Mouse (Mus musculus): ENCODE measurements around the gene Tnr.

GRCm38 (mm10) chr1:159704925-159705324 is 181.4 kb downstream of the Tnr start:
- TF ChIP-seq GATA1 (IDR thresholded peaks at IDR 0.05; ENCODE audit: borderline replicate concordance, low read length), result no peak
- no peak for TF ChIP-seq FLI1 (IDR thresholded peaks at IDR 0.05; ENCODE audit: low read length)
